Mouse (Mus musculus) embryonic facial prominence, embryonic 10.5 days (tissue): ENCODE data around the gene Zdhhc17. TPM values are rescaled to one million over a fixed set of nuclear protein-coding genes. Genes with fewer than 3 reads are reported as not detected.

Source experiments
- polyA plus RNA-seq: library from polyadenylated mRNA; unstranded; fragments of >200 nt; fragmentation: Nextera tagmentation; extraction: Ambion mirVana; gene quantifications from 2 replicates; pipeline ENCODE4 v1.2.1, GENCODE M21; 2016

Gene Zdhhc17
- polyA plus RNA-seq, 1 experiment from 2014 or later = 29.3 TPM

Other genes with a start within 250 kb of the Zdhhc17 start
- gene Csrp2, start 90.4 kb downstream of the Zdhhc17 start, polyA plus RNA-seq = 275 and 290 TPM in 2 replicates
- 9.3 and 9.4 TPM in 2 replicates for gene Osbpl8, start 154.6 kb upstream of the Zdhhc17 start, polyA plus RNA-seq